Mouse (Mus musculus) brown adipose tissue, adult 24 weeks (tissue): Measurements from ENCODE around the gene Ablim1. TPM values are rescaled to one million over a fixed set of nuclear protein-coding genes. Genes with fewer than 3 reads are reported as not detected.
"Not testable (repeated sequence)": the region's sequence is repeated elsewhere in the genome, so short reads cannot be mapped to it uniquely, and the experiment has no call there.

ENCODE experiments used
- H3K27ac ChIP-seq: fragments of 200-500 bp; replicated peaks from 2 replicates; pipeline ENCODE4 v1.5.1; 2012; ENCODE audit warnings: low read depth, mild to moderate bottlenecking, low read length
- H3K4me1 ChIP-seq: fragments of 200-500 bp; 2 replicates; pipeline ENCODE4 v1.6.1; 2012; ENCODE audit warnings: low read length, mixed read lengths; ENCODE audit not compliant: control insufficient read depth, insufficient read depth, insufficient read length
- H3K4me3 ChIP-seq: fragments of 200-500 bp; 2 replicates; pipeline ENCODE4 v1.5.1; 2012; ENCODE audit warnings: low read depth, mild to moderate bottlenecking, low read length, moderate library complexity; ENCODE audit not compliant: insufficient read depth
- polyA plus RNA-seq: library from polyadenylated mRNA; stranded (reverse); fragments of >200 nt; gene quantifications from 2 replicates; pipeline ENCODE4 v1.2.4, GENCODE M21; 2012; ENCODE audit not compliant: missing spikeins, insufficient read depth, insufficient read length

Ablim1 gene
- polyA plus RNA-seq, 1 experiment, result 52.5 TPM

GRCm38 (mm10) chr19:57150275-57150674 lies 164.4 kb downstream of the Ablim1 start:
- Histone ChIP-seq H3K4me1 (no peaks in the 10 kb centered on the region; the same call in 1 of the 2 replicates), H3K27ac (no peak overlapping the region), H3K4me3 (no peak overlapping the region)

GRCm38 (mm10) chr19:57147746-57148145 lies 167.0 kb downstream of the Ablim1 start:
- H3K4me3 ChIP-seq, result no peak overlapping the region
- peaks cover 5% of the 10 kb centered on the region for H3K4me1 ChIP-seq
- H3K27ac ChIP-seq, result no peak overlapping the region

DNA sequence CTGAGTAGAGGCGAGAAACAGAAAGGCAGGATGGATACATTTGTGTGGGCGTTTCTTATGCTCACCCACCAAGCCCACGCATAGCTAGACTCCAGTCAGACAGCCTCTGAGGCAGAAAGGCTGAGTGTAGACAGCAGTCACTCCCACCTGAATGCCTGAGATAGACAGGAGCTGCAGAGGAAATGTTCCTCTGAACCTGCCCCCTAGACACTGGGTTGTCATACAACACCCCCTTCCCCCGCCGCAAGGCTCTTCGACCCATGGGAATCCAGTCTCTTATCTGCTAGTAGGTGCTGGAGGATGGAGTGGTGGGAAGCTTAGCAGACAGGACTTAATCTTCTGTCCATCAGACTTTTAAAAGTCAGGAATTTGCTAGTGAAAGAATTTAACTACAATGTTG lies 167.8 kb downstream of the Ablim1 start:
- H3K27ac ChIP-seq, result no peak overlapping the region
- H3K4me3 ChIP-seq, result no peak overlapping the region
- H3K4me1 ChIP-seq, result peaks cover 7% of the 10 kb centered on the region

DNA sequence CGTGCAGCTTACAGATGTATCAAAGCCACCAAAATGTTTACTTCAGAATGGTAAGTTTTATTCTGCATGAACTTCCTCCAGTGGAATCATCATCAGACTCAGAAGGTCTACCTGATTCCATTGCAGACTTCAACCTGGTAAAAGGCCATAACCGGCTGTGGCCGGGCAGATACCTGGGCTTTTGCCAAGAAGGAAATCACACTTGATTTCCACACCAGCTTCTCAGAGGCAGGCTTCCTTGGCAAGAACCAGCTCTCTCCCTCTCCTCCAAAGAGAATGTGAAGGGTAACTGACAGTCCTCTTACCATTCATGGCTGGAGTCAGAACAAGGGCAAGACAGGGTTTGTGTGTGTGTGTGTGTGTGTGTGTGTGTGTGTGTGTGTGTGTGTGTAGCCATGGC lies 171.1 kb downstream of the Ablim1 start:
- H3K27ac ChIP-seq, result peak overlapping the region; percentile 60
- H3K4me1 ChIP-seq, result peaks cover 8% of the 10 kb centered on the region; the same call in 1 of the 2 replicates
- no peak overlapping the region for H3K4me3 ChIP-seq

DNA sequence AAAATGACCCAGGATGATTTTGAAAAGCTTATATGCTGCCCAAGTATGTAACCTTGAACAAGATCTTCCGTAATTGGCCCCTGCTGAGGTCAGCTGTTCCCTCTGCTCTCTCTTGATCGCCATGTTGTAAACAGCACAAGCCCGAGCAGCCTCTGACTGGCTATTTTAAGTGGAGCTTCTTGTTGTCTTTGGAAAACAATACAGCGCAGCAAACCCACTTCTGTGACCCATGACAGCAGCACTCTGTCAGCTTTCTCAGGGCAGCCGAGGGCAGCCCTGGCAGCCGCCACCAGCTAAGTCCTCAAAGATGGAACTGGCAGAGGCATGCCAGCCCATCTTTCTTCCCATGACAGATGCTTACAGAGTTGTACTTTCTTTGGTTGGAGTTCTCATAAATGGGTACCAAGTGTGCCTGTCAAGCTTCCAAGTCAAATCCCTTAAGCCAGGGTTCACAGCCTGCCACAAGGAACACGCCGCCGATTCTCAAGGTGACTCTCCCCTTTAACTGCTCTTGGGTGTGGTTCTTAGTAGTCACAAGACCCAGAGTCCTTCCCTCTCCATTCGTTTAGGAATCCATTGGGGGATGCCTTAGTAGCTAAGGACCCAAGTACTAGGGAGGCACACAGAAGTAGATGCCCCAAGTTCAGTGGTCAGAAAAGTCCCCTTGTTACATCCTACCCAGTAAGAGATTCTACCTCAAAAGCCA lies 172.8 kb downstream of the Ablim1 start:
- H3K4me3 ChIP-seq, result no peak overlapping the region
- H3K27ac ChIP-seq, result 0 out of 2 replicates have a peak overlapping the region, but pooled peaks have one; percentile 4
- H3K4me1 ChIP-seq, result peaks cover 11% of the 10 kb centered on the region; the same call in 1 of the 2 replicates

DNA sequence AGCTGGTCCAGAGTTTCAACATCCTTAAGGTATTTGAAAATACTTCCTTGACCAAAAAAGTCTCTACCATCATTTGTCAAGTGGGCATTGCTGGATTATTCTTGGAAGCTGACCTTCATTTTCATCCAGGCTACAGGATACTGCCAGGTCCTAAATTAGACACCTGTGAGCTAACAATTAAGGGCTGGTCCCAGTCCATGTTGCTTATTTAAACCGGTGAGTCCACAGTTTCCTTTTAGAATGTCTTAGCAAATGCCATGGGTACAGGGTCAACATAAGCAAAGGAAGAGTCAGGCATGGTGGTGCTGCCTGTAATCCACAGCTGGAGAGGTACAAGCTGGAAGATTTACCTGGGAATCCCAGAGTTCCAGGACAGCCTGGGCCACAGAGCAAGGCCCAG lies 173.8 kb downstream of the Ablim1 start:
- H3K4me1 ChIP-seq, result peaks cover 11% of the 10 kb centered on the region; the same call in 1 of the 2 replicates
- peak overlapping the region; percentile 19; the same call in 1 of the 2 replicates for H3K27ac ChIP-seq
- no peak overlapping the region for H3K4me3 ChIP-seq

DNA sequence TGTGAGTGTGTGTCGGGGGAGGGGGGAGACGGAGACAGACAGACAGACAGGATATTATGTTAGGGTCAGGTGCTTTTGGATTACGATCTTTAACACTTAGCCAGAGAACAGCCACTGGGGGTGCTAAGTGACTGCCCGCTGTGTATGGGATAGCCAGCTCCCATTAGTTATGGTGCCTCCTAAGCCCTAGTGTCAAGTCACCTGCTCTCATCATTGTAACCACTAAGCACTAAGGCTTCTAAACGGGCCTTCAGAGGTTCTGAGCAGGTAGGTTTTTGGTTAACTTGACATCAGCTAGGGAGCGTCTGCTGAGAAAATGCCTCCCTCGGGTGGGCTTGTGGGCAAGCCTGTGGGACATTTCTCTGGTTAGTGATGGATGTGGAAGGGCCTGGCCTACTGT lies 174.6 kb downstream of the Ablim1 start:
- peaks cover 11% of the 10 kb centered on the region; the same call in 1 of the 2 replicates for H3K4me1 ChIP-seq
- H3K4me3 ChIP-seq, result no peak overlapping the region
- no peak overlapping the region; the same call in 1 of the 2 replicates for H3K27ac ChIP-seq

- Histone ChIP-seq H3K4me1 (peaks cover 9% of the 10 kb centered on the region; the same call in 1 of the 2 replicates), H3K27ac (peak overlapping the region; percentile 15)
These were observed 175.7 kb downstream of the Ablim1 start for GRCm38 (mm10) chr19:57138909-57139617.

DNA sequence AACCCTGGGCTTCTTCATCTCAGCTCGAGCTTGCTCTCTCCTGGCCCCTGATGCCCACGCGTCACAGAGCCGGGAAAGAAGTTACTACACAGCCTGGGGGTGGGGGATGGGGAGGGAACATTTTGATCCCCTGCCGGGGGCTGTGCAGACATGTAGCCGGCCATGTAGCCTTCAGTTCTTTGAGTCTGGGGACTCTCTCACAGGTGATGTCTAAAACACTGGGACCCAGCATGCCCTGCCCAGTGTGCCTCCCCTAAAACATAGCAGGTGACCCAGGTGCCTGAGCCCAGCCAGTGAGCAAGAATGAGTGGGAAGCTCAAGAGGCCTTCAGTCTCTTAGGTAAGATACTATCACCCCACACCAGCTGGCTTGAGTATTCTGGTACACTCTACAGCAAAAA lies 176.2 kb downstream of the Ablim1 start:
- Histone ChIP-seq H3K4me3 (no peak overlapping the region), H3K4me1 (peaks cover 6% of the 10 kb centered on the region; the same call in 1 of the 2 replicates), H3K27ac (peak overlapping the region; percentile 9; the same call in 1 of the 2 replicates)

More at GRCm38 (mm10) chr19:57138909-57139617, 175.7 kb downstream of the Ablim1 start:
- no peak overlapping the region for H3K4me3 ChIP-seq

GRCm38 (mm10) chr19:57138045-57138444 lies 176.7 kb downstream of the Ablim1 start:
- Histone ChIP-seq H3K4me1 (peaks cover 6% of the 10 kb centered on the region; the same call in 1 of the 2 replicates), H3K4me3 (no peak overlapping the region), H3K27ac (0 out of 2 replicates have a peak overlapping the region, but pooled peaks have one; percentile 9)

GRCm38 (mm10) chr19:57136228-57136627 lies 178.5 kb downstream of the Ablim1 start:
- Histone ChIP-seq H3K27ac (no peak overlapping the region), H3K4me1 (peaks cover 3% of the 10 kb centered on the region; the same call in 1 of the 2 replicates), H3K4me3 (no peak overlapping the region)

GRCm38 (mm10) chr19:57135654-57136053 lies 179.1 kb downstream of the Ablim1 start:
- not testable (repeated sequence) for H3K27ac ChIP-seq, H3K4me3 ChIP-seq, H3K4me1 ChIP-seq

DNA sequence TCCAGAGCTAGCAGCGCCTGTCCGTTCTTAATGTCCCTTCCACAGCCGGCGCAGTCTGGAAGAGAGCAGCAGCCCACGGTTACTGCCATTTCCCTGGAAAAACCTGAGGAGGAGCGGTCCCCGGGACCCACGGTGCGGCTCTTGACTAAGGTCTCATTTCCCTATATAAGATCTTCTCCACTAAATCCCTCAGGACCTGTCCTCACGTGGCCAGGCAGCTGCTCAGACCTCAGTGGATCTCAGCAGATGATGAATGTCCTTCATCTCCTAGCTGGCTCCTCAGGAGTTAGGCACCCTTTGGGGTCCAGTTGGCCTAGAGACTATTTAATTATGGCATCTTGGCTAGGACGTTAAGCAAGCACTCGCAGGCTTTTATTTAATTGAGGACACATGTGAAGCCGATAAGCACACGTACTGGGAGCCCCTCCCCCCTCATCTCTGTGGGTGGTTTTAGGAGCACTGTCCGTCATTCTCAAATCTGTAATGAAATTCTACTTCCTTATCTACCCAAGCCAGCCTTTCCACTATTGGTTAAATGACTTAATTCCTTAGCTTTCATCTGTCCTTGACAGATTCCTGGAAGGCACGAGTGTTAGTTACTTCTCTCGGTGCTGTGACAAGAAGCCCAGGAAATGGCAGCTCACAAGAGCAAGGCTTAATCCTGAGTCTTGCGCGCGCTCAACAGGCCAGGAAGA lies 179.9 kb downstream of the Ablim1 start:
- peak overlapping the region; percentile 8; the same call in 1 of the 2 replicates for H3K27ac ChIP-seq
- peaks cover 3% of the 10 kb centered on the region; the same call in 1 of the 2 replicates for H3K4me1 ChIP-seq
- peak overlapping the region; percentile 25 for H3K4me3 ChIP-seq

GRCm38 (mm10) chr19:57132916-57133520 lies 181.7 kb downstream of the Ablim1 start:
- H3K4me3 ChIP-seq, result no peak overlapping the region
- H3K4me1 ChIP-seq, result no peaks in the 10 kb centered on the region; the same call in 1 of the 2 replicates
- peak overlapping the region; percentile 58 for H3K27ac ChIP-seq
